Mouse (Mus musculus): ENCODE results near the gene Knstrn.

DNA sequence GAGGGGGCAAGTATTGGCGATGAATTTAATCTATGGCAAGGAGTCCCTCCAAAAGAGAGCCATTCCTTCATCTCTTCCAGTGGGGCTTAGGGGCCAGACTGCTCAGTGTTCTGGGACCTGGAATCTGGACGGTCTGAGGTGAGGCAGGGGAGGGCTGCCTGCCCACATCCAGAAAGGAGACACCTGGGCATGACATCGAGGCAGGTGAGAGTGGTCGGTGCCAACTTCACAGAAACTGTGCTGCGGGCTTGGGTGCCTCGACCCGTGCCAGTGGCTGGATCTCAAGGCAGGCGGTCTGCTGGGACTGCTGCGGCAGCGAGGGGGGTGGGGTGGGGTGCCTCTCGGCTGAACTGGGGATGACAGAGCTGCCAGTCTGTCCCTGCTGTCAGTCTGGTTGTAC lies 84.0 kb downstream of the Knstrn start:
- TF ChIP-seq CTCF (IDR thresholded peaks at IDR 0.05; ENCODE audit: low read depth) (no peak), EP300 (IDR thresholded peaks at IDR 0.05; ENCODE audit: low read depth) (no peak)
